Mouse (Mus musculus): Measurements from ENCODE around the gene Exoc4.

Exoc4 gene

DNA sequence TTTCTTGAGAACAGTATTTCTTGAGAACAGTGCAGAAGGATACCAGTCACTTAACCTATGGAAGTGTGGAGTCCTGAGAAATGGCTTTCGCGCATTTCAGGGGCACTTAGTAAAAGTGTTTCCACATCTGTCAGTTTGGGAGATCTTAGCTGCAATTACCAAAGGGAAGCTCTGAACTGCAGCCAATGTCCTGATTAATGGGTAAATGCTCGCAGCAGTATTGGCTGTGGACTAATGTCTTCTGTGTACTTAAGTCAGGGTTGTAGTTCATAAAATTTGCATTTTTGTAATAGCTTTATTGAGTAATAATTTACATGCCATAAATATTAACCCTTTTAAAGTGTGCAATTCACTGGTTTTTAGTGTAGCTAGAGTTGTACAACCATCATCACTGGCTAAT is 709.4 kb downstream of the Exoc4 start:
- DNase-seq, result no peak

DNA sequence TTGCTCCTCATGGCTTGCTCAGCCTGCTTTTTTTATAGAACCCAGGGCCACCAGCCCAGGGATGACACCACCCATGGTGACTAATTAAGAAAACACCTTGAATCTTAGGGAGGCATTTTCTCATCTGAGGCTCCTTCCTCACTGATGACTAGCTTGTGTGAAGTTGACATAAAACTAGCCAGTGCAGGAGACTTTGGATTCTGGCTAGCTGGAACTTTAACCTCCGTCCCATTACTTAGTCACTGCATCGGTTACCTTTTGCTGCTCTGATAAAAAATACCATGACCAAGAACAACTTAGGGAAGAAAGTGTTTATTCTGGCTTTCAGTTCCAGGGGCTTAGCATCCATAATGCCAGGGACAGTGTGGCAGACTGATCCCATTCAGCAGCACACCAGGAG is 711.9 kb downstream of the Exoc4 start:
- no peak for DNase-seq

DNA sequence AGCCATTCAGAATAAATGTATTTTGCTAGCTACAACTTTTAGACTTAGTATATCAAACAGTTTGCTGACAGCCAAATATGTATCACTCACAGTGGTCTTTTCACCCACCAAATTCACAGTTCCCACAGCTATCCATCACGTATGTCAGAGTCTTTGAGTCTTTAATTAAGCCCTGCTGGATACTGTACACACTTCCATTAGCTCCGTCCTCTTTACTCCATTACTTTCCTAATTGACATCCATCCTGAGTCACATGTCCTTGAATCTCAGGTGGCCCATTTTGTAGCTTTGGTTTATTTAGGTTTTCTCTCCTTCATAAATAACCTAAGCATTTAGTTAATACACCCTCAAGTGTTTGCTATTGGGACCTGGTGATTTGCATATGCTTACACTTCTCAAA is 714.2 kb downstream of the Exoc4 start:
- DNase-seq, result no peak

DNA sequence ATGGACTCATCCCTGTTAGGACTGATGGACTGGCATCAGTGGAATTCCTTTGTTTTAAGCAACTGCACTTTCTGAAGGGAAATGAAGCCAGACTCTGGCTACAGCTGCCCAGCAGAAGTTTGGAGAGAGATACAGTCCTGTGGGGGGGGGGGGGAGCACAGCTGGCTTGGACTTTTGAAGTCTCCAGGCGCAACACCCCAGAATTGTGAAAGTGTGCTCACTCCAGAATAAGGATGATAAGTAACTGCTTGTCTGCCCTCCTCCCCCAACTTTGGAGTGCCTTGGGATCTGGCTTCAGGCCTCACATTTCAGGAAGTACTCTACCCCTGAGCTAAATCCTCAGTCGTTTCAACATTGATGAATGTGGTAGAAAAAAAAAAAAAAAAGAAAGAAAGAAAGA is 716.7 kb downstream of the Exoc4 start:
- DNase-seq, result no peak

DNA sequence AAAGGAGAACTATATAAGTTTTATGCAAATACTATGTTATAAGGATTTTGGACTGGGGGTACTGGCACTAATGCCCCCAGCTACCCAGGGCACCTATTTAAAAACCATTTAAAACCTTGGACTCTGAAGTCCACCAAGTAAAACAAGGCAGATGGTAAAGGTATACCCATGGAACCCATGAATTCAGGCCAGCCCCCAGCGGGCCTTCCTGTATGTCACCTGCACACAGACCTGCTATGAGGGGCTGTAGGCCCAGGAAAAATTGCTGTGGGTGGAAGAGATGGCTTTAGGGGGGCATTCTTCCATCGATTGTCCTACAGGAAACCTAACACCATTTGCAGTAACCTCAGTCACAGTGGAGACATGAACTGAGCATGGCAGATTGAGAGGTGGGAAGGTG is 719.9 kb downstream of the Exoc4 start:
- no peak for DNase-seq

DNA sequence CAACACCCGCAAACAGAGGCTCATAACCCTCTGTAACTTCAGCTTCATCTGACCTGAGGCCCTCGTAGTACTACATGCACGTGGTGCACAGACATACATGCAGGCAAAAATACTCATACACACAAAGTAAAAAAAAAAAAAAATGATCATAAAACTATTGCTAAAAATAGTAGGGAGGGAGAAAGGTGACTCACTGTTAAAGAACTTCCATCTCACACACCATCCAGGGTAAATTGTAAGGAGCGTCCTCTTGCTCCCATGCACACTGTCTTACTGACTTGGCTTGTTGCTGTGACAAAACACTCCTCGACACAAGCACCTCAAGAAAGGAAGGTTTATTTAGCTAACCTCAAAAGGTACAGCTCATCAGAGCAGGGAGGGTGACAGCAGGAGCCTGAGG is 723.9 kb downstream of the Exoc4 start:
- DNase-seq, result no peak

DNA sequence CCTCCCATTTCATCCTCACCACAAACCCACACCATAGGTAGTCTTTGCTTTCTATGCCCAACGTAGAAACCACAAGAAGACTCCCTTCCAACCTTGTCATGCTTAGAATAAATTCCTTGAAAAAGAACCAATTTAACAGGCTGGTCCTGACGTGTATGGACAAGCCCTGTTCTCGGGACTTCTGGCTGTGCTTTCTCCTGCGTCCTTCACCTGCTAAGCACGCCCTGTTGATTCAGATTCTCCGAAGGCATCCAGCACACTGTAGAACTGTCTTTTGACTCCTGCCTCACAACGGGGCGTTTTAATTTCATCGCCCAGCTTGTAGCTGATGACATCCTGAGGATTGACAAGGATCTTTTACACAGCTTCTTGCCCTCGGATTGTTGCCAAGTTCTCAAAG is 727.7 kb downstream of the Exoc4 start:
- no peak for DNase-seq

DNA sequence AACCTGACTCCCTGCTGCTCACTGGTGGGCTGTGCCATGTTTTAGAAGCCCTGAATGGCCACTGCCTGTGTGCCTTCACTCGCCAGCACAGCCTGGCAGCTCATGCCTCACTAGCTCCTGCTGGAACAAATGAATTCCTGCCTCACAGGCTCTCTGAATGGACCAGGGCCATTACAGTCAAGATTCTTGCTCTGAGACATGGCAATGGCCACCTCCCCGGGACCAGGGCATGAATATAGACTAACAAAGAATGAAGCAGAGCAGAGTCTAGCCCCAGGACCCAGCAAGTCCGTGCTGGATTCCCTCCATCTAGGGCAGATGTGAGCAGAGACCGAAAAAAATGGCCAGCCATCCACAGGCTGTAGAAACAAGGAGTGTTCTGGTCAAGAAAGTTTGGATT is 728.6 kb downstream of the Exoc4 start:
- DNase-seq, result no peak

DNA sequence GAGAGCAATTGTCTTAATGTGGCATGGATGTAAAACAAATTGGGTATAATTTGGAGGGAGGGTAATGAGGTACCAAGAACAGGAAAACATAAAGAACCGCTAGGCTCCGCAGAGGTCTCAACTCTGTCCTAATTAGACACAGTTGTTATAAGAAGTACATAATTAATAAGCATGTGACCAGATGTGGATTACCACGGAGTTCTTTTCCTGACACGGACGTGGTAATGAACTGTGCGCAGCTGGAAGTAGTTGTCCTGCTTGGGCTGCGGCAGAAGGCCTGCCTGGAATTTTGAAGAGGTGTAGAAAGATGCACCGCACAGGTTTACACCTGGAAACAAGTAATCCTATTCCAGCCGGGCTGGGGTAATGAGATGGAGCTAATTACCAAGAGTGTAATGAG is 729.0 kb downstream of the Exoc4 start:
- no peak for DNase-seq

DNA sequence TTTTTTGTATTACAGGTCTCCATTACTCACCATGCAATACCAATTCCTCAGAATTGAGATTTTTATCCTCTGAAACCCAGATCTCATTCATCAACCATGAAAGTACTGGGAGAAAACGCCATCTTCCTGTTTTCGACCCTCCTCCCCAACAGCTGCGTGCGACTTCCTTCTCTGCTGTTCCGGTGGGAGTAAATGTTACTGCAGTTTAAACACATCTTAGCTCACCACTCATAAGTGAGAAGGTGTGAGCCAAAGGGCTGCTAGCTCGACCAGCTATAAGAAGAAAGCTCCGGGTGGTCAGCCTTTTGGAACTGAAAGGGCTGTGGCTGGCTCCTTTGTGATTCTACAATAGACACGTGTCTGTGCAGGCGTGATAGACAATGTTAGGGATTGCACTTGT is 733.8 kb downstream of the Exoc4 start:
- no peak for DNase-seq

DNA sequence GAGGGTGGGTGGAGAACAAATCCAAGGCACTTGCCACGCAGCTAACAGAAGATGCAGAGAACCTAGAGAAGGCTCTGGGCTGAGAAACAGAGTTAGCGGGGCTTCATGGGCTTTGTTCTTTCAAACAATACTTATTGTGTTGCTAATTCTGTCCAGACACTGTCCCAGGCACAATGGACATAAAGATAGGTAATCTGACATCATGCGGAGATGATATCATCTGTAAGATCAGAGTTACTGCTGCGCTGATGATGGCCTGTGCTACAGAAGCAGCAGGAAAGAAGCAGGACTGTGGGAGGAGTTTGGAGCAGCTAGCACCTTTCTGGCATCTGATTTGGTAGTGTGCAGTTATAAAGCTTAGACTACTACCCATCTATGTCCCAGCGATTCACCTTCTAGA is 738.2 kb downstream of the Exoc4 start:
- DNase-seq, result no peak

DNA sequence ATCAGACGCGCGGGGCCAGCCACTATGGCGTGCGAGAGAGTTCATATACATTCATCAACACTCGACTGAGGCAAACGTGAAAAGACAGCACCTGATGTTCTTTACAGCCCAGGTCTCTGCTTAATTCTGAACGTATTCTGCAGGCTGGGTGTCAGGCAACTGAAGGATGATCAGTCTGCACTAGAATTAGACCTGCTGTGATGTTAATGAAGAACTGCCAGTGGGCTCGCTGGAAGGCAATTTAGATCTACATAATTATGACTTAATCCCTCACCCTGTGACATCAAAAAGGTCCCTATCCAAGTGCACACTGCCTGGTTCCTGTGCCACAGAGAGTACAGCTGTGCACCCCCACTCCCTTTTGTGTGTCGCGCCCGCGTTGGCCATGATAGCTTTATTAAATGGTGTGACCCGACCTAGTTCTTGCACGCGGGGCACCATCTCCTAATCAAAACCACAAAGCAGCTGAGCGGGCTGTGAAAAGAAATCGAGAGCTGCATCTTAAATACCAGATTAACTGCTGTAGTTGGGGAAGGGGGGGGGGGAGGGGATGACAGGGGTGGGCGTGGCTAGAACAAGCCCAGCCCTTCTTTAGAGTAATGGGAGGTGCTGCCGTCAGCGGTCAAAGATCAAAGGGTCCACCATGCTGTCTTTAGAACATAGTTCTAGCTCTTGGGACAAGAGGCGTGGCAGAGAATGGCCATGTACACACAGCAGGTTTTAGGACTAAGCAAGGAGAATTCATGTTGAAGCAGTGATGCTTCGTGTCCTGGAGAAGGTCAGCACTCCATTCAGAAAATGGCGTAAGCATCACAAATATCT is 743.5 kb downstream of the Exoc4 start:
- DNase-seq, result no peak

DNA sequence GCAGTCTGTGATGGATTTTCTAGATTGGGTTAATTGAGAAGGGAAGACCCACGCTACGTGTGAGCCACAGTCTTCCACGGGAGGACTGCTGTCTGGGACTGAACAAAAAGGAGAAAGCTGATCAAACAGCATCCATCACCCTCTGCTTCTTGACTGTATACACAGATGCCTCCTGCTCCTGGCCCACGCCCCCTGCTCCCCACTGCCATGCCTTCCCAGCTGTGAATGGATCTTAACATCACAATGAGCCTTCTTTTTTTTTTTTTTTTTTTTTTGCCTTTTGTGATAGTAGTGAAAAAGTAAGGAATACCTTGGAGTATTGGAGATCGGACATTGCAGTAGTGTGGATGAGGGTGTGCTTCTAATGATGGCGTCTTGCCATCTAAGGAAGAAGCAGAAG is 745.0 kb downstream of the Exoc4 start:
- DNase-seq, result no peak

DNA sequence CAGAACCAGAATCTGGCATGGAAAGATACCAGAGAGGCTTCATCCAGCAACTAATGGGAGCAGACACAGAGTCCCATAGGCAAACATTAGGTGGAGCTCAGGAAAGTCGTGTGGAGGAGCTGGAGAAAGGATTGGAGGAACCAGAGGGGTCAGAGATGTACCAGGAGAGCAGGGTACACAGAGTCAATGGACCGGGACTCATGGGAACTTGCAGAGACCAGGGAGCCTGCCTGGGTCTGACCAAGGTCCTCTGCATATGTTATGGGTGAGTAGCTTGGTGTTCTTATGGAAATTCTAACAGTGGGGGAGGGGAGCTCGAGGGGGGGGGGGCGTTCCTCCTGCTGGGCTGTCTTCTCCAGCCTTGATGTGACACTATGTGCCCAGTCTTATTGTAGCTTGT is 749.7 kb downstream of the Exoc4 start:
- DNase-seq, result no peak

DNA sequence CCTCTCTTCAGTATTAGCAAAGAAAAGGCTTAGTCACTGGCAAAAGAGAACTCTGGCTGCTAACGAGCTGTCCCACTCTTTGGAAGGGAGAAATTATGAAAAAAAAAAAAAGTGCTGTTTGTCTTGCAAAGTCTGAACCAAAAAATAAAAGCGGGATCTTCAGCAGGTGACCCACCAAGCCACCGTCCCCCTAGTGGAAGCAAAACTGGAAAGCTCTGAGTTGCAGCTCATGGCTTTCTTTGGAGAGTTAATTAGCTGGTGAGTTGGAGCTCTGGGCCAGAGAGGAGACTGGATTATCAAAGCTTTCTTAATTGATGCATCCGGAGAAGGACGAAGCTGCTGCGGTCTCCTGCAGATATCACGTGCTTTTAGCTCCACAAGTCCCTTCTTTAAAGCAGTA is 750.6 kb downstream of the Exoc4 start:
- no peak for DNase-seq

DNA sequence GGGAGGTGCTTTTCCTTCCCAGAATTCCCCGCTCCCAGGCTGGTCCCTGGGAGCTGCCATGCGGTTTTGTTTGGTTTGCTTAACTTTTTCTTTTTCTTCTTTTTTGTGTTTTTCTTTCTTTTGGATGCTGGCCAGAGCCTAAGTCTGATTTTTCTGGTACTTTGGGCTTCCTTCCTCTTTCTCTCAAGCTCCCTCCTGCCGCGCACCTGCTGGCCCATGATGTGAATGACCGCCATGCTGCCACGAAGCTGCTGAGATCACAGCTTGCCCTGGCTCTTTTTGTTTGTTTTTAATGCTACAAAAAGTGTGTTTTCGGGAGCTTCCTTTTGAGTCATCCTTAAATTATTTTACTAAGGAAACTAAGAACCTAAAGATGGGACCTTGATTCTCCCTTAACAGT is 751.8 kb downstream of the Exoc4 start:
- DNase-seq, result no peak

DNA sequence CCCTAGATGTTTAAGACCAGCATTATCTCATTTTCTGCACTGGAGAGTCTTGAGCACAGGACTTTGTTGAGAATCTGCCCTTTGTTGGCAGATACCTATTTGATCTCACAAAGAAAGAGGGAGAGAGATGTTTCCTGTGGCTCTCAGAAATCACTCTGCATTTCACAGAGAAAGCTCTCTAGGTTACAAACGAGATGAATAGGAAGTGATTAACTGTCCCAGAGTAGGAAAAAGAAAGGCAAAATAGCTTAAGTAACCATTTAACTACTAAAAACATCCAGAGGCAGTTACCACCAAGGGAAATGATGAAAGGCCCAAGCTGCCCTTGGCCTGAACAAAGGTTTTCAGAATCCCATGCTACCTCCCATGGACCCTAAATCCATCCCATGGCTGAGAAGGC is 754.1 kb downstream of the Exoc4 start:
- no peak for DNase-seq

DNA sequence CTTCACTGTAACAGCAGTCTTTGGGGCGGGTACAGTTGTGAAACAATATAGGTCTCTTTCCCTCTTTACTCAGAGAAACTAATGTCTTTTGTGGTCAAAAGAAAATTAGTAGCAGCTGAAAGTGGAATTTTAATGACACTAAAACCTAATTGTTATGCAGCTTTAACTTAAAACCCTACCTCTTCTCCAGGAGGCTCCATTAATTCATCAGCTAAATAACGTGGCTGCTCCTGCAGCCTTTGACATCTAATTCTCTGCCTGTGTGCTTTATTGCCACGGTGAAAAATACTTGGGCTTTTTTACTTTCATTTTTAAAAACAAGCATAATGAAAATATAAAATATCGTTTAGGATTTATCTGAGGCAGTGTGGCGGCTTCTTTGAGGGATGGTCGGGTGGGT is 764.6 kb downstream of the Exoc4 start:
- DNase-seq, result no peak

All from spleen, adult 18-20 months (tissue).